Mouse (Mus musculus): ENCODE results near the gene Bcar1. TPM values are rescaled to one million over a fixed set of nuclear protein-coding genes. Genes with fewer than 3 reads are reported as not detected.

Bcar1 gene
- polyA plus RNA-seq, 1 experiment from 2014 or later, result 50.0 TPM

GRCm38 (mm10) chr8:111765616-111766015, 22.0 kb upstream of the Bcar1 start:
- Histone ChIP-seq H3K36me3 (ENCODE audit: poor library complexity, severe bottlenecking) (peaks cover 36% of the 10 kb centered on the region), H3K4me3 (no peak overlapping the region), H3K4me1 (peaks cover 23% of the 10 kb centered on the region), H3K27me3 (no peaks in the 10 kb centered on the region), H3K9me3 (replicated peaks) (no peaks in the 10 kb centered on the region), H3K4me2 (no peak overlapping the region), H3K27ac (no peak overlapping the region), H3K9ac (no peak overlapping the region)
- 83% methylated on average over 4 of the region's 4 CpGs for WGBS
- no peak for ATAC-seq

- ATAC-seq, result no peak
- peaks cover 18% of the 10 kb centered on the region for H3K4me1 ChIP-seq
- no peak overlapping the region for H3K9ac ChIP-seq
- H3K9me3 ChIP-seq (replicated peaks), result no peaks in the 10 kb centered on the region
- H3K4me3 ChIP-seq, result no peak overlapping the region
- peaks cover 36% of the 10 kb centered on the region for H3K36me3 ChIP-seq (ENCODE audit: poor library complexity, severe bottlenecking)
- 94% methylated on average over 9 of the region's 9 CpGs for WGBS
- H3K4me2 ChIP-seq, result no peak overlapping the region
- H3K27me3 ChIP-seq, result no peaks in the 10 kb centered on the region
- no peak overlapping the region for H3K27ac ChIP-seq
These were observed 21.5 kb upstream of the Bcar1 start for GRCm38 (mm10) chr8:111765096-111765495.

- 0 out of 2 replicates have a peak, but pooled peaks have one; percentile 43 for ATAC-seq
These were observed 17.1 kb upstream of the Bcar1 start for GRCm38 (mm10) chr8:111760708-111761107.

GRCm38 (mm10) chr8:111758817-111759216, 15.2 kb upstream of the Bcar1 start:
- no peaks in the 10 kb centered on the region for H3K27me3 ChIP-seq
- no peaks in the 10 kb centered on the region for H3K9me3 ChIP-seq (replicated peaks)
- 68% methylated on average over 5 of the region's 5 CpGs for WGBS
- ATAC-seq, result no peak
- no peaks in the 10 kb centered on the region for H3K36me3 ChIP-seq (ENCODE audit: poor library complexity, severe bottlenecking)
- H3K4me2 ChIP-seq, result no peak overlapping the region
- no peak overlapping the region for H3K27ac ChIP-seq
- peaks cover 3% of the 10 kb centered on the region; the same call in 1 of the 2 replicates for H3K4me1 ChIP-seq
- no peak overlapping the region for H3K4me3 ChIP-seq
- no peak overlapping the region for H3K9ac ChIP-seq

More at GRCm38 (mm10) chr8:111760708-111761107, 17.1 kb upstream of the Bcar1 start:
- Histone ChIP-seq H3K4me2 (no peak overlapping the region), H3K4me3 (no peak overlapping the region), H3K9me3 (replicated peaks) (no peaks in the 10 kb centered on the region), H3K27me3 (no peaks in the 10 kb centered on the region), H3K4me1 (peaks cover 3% of the 10 kb centered on the region; the same call in 1 of the 2 replicates), H3K36me3 (ENCODE audit: poor library complexity, severe bottlenecking) (peaks cover 8% of the 10 kb centered on the region; the same call in 1 of the 2 replicates), H3K9ac (no peak overlapping the region), H3K27ac (peak overlapping the region; percentile 61)
- WGBS, result 83% methylated on average over 13 of the region's 13 CpGs

GRCm38 (mm10) chr8:111757599-111757998, 14.0 kb upstream of the Bcar1 start:
- no peaks in the 10 kb centered on the region for H3K36me3 ChIP-seq (ENCODE audit: poor library complexity, severe bottlenecking)
- no peak overlapping the region for H3K4me2 ChIP-seq
- no peak overlapping the region for H3K27ac ChIP-seq
- no peak for ATAC-seq
- no peak overlapping the region for H3K9ac ChIP-seq
- H3K27me3 ChIP-seq, result no peaks in the 10 kb centered on the region
- peaks cover 3% of the 10 kb centered on the region; the same call in 1 of the 2 replicates for H3K4me1 ChIP-seq
- H3K4me3 ChIP-seq, result no peak overlapping the region
- no peaks in the 10 kb centered on the region for H3K9me3 ChIP-seq (replicated peaks)
- WGBS, result 95% methylated on average over 9 of the region's 9 CpGs

GRCm38 (mm10) chr8:111754736-111755135, 11.1 kb upstream of the Bcar1 start:
- Histone ChIP-seq H3K9ac (no peak overlapping the region), H3K4me2 (no peak overlapping the region), H3K4me3 (no peak overlapping the region), H3K27ac (no peak overlapping the region), H3K4me1 (no peaks in the 10 kb centered on the region), H3K27me3 (no peaks in the 10 kb centered on the region), H3K9me3 (replicated peaks) (no peaks in the 10 kb centered on the region), H3K36me3 (ENCODE audit: poor library complexity, severe bottlenecking) (no peaks in the 10 kb centered on the region)
- ATAC-seq, result no peak
- WGBS, result 94% methylated on average over 6 of the region's 6 CpGs

- Histone ChIP-seq H3K9ac (no peak overlapping the region), H3K27me3 (no peaks in the 10 kb centered on the region), H3K4me1 (no peaks in the 10 kb centered on the region), H3K4me3 (no peak overlapping the region), H3K9me3 (replicated peaks) (no peaks in the 10 kb centered on the region), H3K27ac (no peak overlapping the region), H3K36me3 (ENCODE audit: poor library complexity, severe bottlenecking) (no peaks in the 10 kb centered on the region), H3K4me2 (no peak overlapping the region)
- no peak for ATAC-seq
- 69% methylated on average over 2 of the region's 2 CpGs for WGBS
These were observed 10.5 kb upstream of the Bcar1 start for GRCm38 (mm10) chr8:111754088-111754487.

GRCm38 (mm10) chr8:111748766-111749165, 5.2 kb upstream of the Bcar1 start:
- ATAC-seq, result no peak

GRCm38 (mm10) chr8:111747866-111748649, 4.4 kb upstream of the Bcar1 start:
- H3K4me1 ChIP-seq, result peaks cover 24% of the 10 kb centered on the region
- no peak for ATAC-seq
- no peaks in the 10 kb centered on the region for H3K36me3 ChIP-seq (ENCODE audit: poor library complexity, severe bottlenecking)
- no peak overlapping the region for H3K27ac ChIP-seq
- H3K4me2 ChIP-seq, result no peak overlapping the region
- no peak overlapping the region for H3K4me3 ChIP-seq
- no peaks in the 10 kb centered on the region for H3K27me3 ChIP-seq
- WGBS, result 89% methylated on average over 8 of the region's 8 CpGs
- H3K9me3 ChIP-seq (replicated peaks), result no peaks in the 10 kb centered on the region
- no peak overlapping the region for H3K9ac ChIP-seq

More at GRCm38 (mm10) chr8:111748766-111749165, 5.2 kb upstream of the Bcar1 start:
- H3K4me3 ChIP-seq, result no peak overlapping the region
- WGBS, result 62% methylated on average over 6 of the region's 6 CpGs
- peaks cover 24% of the 10 kb centered on the region for H3K4me1 ChIP-seq
- no peaks in the 10 kb centered on the region for H3K9me3 ChIP-seq (replicated peaks)
- H3K9ac ChIP-seq, result no peak overlapping the region
- no peak overlapping the region for H3K4me2 ChIP-seq
- no peaks in the 10 kb centered on the region for H3K36me3 ChIP-seq (ENCODE audit: poor library complexity, severe bottlenecking)
- no peaks in the 10 kb centered on the region for H3K27me3 ChIP-seq
- H3K27ac ChIP-seq, result no peak overlapping the region

- H3K4me2 ChIP-seq, result no peak overlapping the region
- peaks cover 37% of the 10 kb centered on the region for H3K4me1 ChIP-seq
- H3K9ac ChIP-seq, result no peak overlapping the region
- no peak overlapping the region for H3K4me3 ChIP-seq
- H3K27ac ChIP-seq, result no peak overlapping the region
- ATAC-seq, result no peak
- WGBS, result 81% methylated on average over 13 of the region's 13 CpGs
- no peaks in the 10 kb centered on the region for H3K9me3 ChIP-seq (replicated peaks)
- H3K36me3 ChIP-seq (ENCODE audit: poor library complexity, severe bottlenecking), result no peaks in the 10 kb centered on the region
- H3K27me3 ChIP-seq, result no peaks in the 10 kb centered on the region
These were observed 3.2 kb upstream of the Bcar1 start for GRCm38 (mm10) chr8:111746582-111747465.

GRCm38 (mm10) chr8:111745591-111746418, 2.2 kb upstream of the Bcar1 start:
- H3K9me3 ChIP-seq (replicated peaks), result no peaks in the 10 kb centered on the region
- peak overlapping the region; percentile 73 for H3K27ac ChIP-seq
- 6% methylated on average over 22 of the region's 23 CpGs for WGBS
- H3K4me1 ChIP-seq, result peaks cover 47% of the 10 kb centered on the region
- no peaks in the 10 kb centered on the region for H3K36me3 ChIP-seq (ENCODE audit: poor library complexity, severe bottlenecking)
- H3K27me3 ChIP-seq, result no peaks in the 10 kb centered on the region
- peak overlapping the region; percentile 3; the same call in 1 of the 2 replicates for H3K4me3 ChIP-seq
- ATAC-seq, result peak; percentile 76
- peak overlapping the region; percentile 41 for H3K4me2 ChIP-seq
- 0 out of 2 replicates have a peak overlapping the region, but pooled peaks have one; percentile 14 for H3K9ac ChIP-seq

Measured in forebrain, embryonic 13.5 days (tissue).